In the genomic region with DNA sequence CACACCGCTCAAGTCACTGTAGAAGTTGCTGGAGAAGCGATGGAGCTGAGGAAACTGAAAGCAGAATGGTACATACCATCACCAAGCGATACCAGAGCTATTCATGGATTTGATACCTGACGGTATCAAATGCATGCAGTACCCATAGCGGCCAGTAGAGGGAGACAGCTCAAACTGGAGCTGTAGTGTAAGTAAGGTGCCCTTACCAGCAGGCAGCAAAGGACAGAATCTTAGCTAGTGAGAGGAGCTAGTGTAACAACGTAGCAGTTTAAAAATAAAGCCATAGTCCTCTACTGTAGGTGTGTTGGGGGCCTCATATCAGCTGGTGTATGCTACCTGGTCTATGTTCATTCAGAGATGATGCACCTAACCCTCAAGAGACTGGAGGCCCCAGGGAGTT, we compare ENCODE assay signal across 8 mouse cellular contexts. TPM values are rescaled to one million over a fixed set of nuclear protein-coding genes. Genes with fewer than 3 reads are reported as not detected.
A peak's percentile ranks its signal among the peaks of the same experiment; 100 is the strongest.
DNase-seq lines count a peak whose midpoint lies in the region; ATAC-seq and TF ChIP-seq lines count a peak whose summit lies in the region.

No protein-coding gene starts in this region.

- TF ChIP-seq EP300 in heart, adult 2 months (IDR thresholded peaks at IDR 0.05; ENCODE audit: insufficient read depth, low read depth, low read length) = no peak

- peak; percentile 41 to 70 for DNase-seq in heart, adult 2 months
- no peak for DNase-seq in heart, embryonic 10.5 days (ENCODE audit: low spot score)
- peak; percentile 34 for DNase-seq in cerebellum, adult 11-12 months
- peak; percentile 60 to 63 for DNase-seq in frontal cortex, postnatal 25 days (ENCODE audit: low spot score in 2 of 2)
- DNase-seq in left cerebral cortex, adult 8-10 months (ENCODE audit: low spot score in 2 of 2) = peak; percentile 26 to 53
- DNase-seq in midbrain, embryonic 11.5 days (ENCODE audit: low spot score, missing footprints) = peak; percentile 98
- DNase-seq in spleen, adult 2 months (ENCODE audit: low read depth in 1 of 2, low spot score in 2 of 2) = peak; percentile 44 to 57

- peak; percentile 91 for ATAC-seq in inflammation-experienced regulatory T-cells, adult 6 months
- peak; percentile 54; the same call in 1 of the 2 replicates for ATAC-seq in midbrain, embryonic 11.5 days (ENCODE audit: low FRiP score)

- H3K4me1 ChIP-seq in heart, adult 2 months (ENCODE audit: control insufficient read depth, insufficient read depth, low read length) = 0 out of 2 replicates have a peak, but pooled peaks cover 1% of the 10 kb centered on the region
- no peaks in the 10 kb centered on the region for H3K4me1 ChIP-seq in heart, embryonic 10.5 days
- no peaks in the 10 kb centered on the region; the same call in 1 of the 2 replicates for H3K4me1 ChIP-seq in midbrain, embryonic 11.5 days (ENCODE audit: control insufficient read depth, insufficient read depth, low read length)
- no peaks in the 10 kb centered on the region for H3K4me1 ChIP-seq in spleen, adult 2 months (ENCODE audit: control insufficient read depth, insufficient read depth, insufficient read length)

- H3K9me3 ChIP-seq in heart, embryonic 10.5 days = no peaks in the 10 kb centered on the region
- H3K9me3 ChIP-seq in midbrain, embryonic 11.5 days (ENCODE audit: control insufficient read depth, low read length) = no peaks in the 10 kb centered on the region

- H3K27ac ChIP-seq in heart, adult 2 months = no peak overlapping the region
- no peak overlapping the region for H3K27ac ChIP-seq in heart, embryonic 10.5 days
- no peak overlapping the region for H3K27ac ChIP-seq in midbrain, embryonic 11.5 days (ENCODE audit: low read depth, low read length)
- H3K27ac ChIP-seq in spleen, adult 2 months (ENCODE audit: insufficient read depth, low read length) = no peak overlapping the region

- no peak overlapping the region for H3K4me3 ChIP-seq in heart, adult 2 months
- no peak overlapping the region for H3K4me3 ChIP-seq in heart, embryonic 10.5 days
- H3K4me3 ChIP-seq in midbrain, embryonic 11.5 days (ENCODE audit: low read depth, low read length) = no peak overlapping the region
- no peak overlapping the region for H3K4me3 ChIP-seq in spleen, adult 2 months (ENCODE audit: extremely low read depth, insufficient read depth, insufficient read length)

- H3K9ac ChIP-seq in heart, adult 2 months (ENCODE audit: low read depth, low read length) = no peak overlapping the region
- no peak overlapping the region for H3K9ac ChIP-seq in midbrain, embryonic 11.5 days (ENCODE audit: low read length)

- WGBS in heart, adult 2 months = 11% methylated on average over 6 of the region's 6 CpGs
- WGBS in heart, embryonic 10.5 days = 12% methylated on average over 6 of the region's 6 CpGs
- WGBS in midbrain, embryonic 11.5 days = 18% methylated on average over 6 of the region's 6 CpGs
- WGBS in spleen, adult 2 months = 11% methylated on average over 6 of the region's 6 CpGs

- intact Hi-C loops in heart, adult 2 months (cut with DNase I) = no loop called here

- H3K79me2 ChIP-seq in heart, adult 2 months (replicated peaks; ENCODE audit: control insufficient read depth, insufficient read depth, low read length) = no peaks in the 10 kb centered on the region

- no peak; the same call in 1 of the 2 replicates for TF ChIP-seq CTCF in heart, adult 2 months (IDR thresholded peaks at IDR 0.05)
- peak; percentile 59; the same call in 1 of the 2 replicates for TF ChIP-seq CTCF in spleen, adult 2 months (IDR thresholded peaks at IDR 0.05; ENCODE audit: extremely low read depth, insufficient read depth, insufficient read length, insufficient replicate concordance)

- H3K36me3 ChIP-seq in heart, adult 2 months (ENCODE audit: control insufficient read depth, insufficient read depth, low read length) = no peaks in the 10 kb centered on the region
- H3K36me3 ChIP-seq in heart, embryonic 10.5 days = peaks cover 3% of the 10 kb centered on the region; the same call in 1 of the 2 replicates
- no peaks in the 10 kb centered on the region for H3K36me3 ChIP-seq in midbrain, embryonic 11.5 days (ENCODE audit: control insufficient read depth, insufficient read depth, low read length)
- no peaks in the 10 kb centered on the region for H3K36me3 ChIP-seq in spleen, adult 2 months (ENCODE audit: control insufficient read depth, insufficient read depth, low read length)

- no peaks in the 10 kb centered on the region for H3K27me3 ChIP-seq in heart, adult 2 months (ENCODE audit: control insufficient read depth, insufficient read depth, low read length)
- no peaks in the 10 kb centered on the region for H3K27me3 ChIP-seq in heart, embryonic 10.5 days (ENCODE audit: insufficient read depth, poor library complexity, severe bottlenecking)
- H3K27me3 ChIP-seq in midbrain, embryonic 11.5 days (ENCODE audit: control insufficient read depth, insufficient read depth, low read length) = no peaks in the 10 kb centered on the region
- no peaks in the 10 kb centered on the region for H3K27me3 ChIP-seq in spleen, adult 2 months (ENCODE audit: control insufficient read depth, insufficient read depth, low read length)

- TF ChIP-seq POLR2A in heart, adult 2 months (IDR thresholded peaks at IDR 0.05; ENCODE audit: insufficient read depth, low read depth, low read length) = no peak
- no peak for TF ChIP-seq POLR2A in spleen, adult 2 months (IDR thresholded peaks at IDR 0.05; ENCODE audit: low read depth, low read length)

- no peak overlapping the region for H3K4me2 ChIP-seq in midbrain, embryonic 11.5 days

RNA-seq across cellular contexts. Expression of a gene that starts 12.0 kb away (rescaled TPM):
- total RNA-seq in heart, adult 2 months (2021) = 1 to 10 TPM; 2.3 to 2.4 TPM
- polyA plus RNA-seq in heart, adult 2 months (2012; rRNA removed) = 1.4 and 2.1 TPM in 2 replicates
- 0.26 and 0.37 TPM in 2 replicates for polyA plus RNA-seq in heart, embryonic 10.5 days (2016; fragmentation: Nextera tagmentation; extraction: Ambion mirVana)
- polyA plus RNA-seq in inflammation-experienced regulatory T-cells, adult 6 months (2017; shearing (Covaris generic)) = 10 to 100 TPM; 14.4 to 16.6 (median 15.7) TPM
- 1 to 10 TPM; 7.4 to 9.7 (median 8.2) TPM for total RNA-seq in left cerebral cortex, adult 8-10 months (2022)
- 2.4 and 2.9 TPM in 2 replicates for polyA plus RNA-seq in midbrain, embryonic 11.5 days (2014; fragmentation: Nextera tagmentation; extraction: Ambion mirVana)
- 2.0 and 2.1 TPM in 2 replicates for polyA plus RNA-seq in spleen, adult 2 months (2012; rRNA removed)

RNA-seq across cellular contexts. Expression of a gene that starts 36.8 kb away (rescaled TPM):
- total RNA-seq in heart, adult 2 months (2021) = not detected
- polyA plus RNA-seq in heart, adult 2 months (2012; rRNA removed) = 0.06 TPM in 1 of 2 replicates, not detected in the other
- not detected in 2 replicates for polyA plus RNA-seq in heart, embryonic 10.5 days (2016; fragmentation: Nextera tagmentation; extraction: Ambion mirVana)
- polyA plus RNA-seq in inflammation-experienced regulatory T-cells, adult 6 months (2017; shearing (Covaris generic)) = not detected
- total RNA-seq in left cerebral cortex, adult 8-10 months (2022) = under 1 TPM in 1 of 4 experiments, not detected in 3; 0.13 TPM
- polyA plus RNA-seq in midbrain, embryonic 11.5 days (2014; fragmentation: Nextera tagmentation; extraction: Ambion mirVana) = 0.08 TPM in 1 of 2 replicates, not detected in the other
- not detected in 2 replicates for polyA plus RNA-seq in spleen, adult 2 months (2012; rRNA removed)

RNA-seq across cellular contexts. Expression of a gene that starts 37.1 kb away (rescaled TPM):
- 1 to 10 TPM; 4.0 to 4.1 TPM for total RNA-seq in heart, adult 2 months (2021)
- 2.2 and 2.4 TPM in 2 replicates for polyA plus RNA-seq in heart, adult 2 months (2012; rRNA removed)
- 7.7 and 8.8 TPM in 2 replicates for polyA plus RNA-seq in heart, embryonic 10.5 days (2016; fragmentation: Nextera tagmentation; extraction: Ambion mirVana)
- polyA plus RNA-seq in inflammation-experienced regulatory T-cells, adult 6 months (2017; shearing (Covaris generic)) = not detected
- total RNA-seq in left cerebral cortex, adult 8-10 months (2022) = 10 to 100 TPM; 20.6 to 24.4 (median 22.1) TPM
- polyA plus RNA-seq in midbrain, embryonic 11.5 days (2014; fragmentation: Nextera tagmentation; extraction: Ambion mirVana) = 8.1 and 9.8 TPM in 2 replicates
- 2.1 and 2.3 TPM in 2 replicates for polyA plus RNA-seq in spleen, adult 2 months (2012; rRNA removed)

RNA-seq across cellular contexts. Expression of a gene that starts 50.4 kb away (rescaled TPM):
- total RNA-seq in heart, adult 2 months (2021) = not detected
- 0.04 TPM in 1 of 2 replicates, not detected in the other for polyA plus RNA-seq in heart, adult 2 months (2012; rRNA removed)
- not detected in 2 replicates for polyA plus RNA-seq in heart, embryonic 10.5 days (2016; fragmentation: Nextera tagmentation; extraction: Ambion mirVana)
- under 1 TPM in 2 of 3 experiments, not detected in 1; 0.13 to 0.34 TPM for polyA plus RNA-seq in inflammation-experienced regulatory T-cells, adult 6 months (2017; shearing (Covaris generic))
- under 1 TPM in 1 of 4 experiments, not detected in 3; 0.09 TPM for total RNA-seq in left cerebral cortex, adult 8-10 months (2022)
- polyA plus RNA-seq in midbrain, embryonic 11.5 days (2014; fragmentation: Nextera tagmentation; extraction: Ambion mirVana) = 0.03 TPM in 1 of 2 replicates, not detected in the other
- polyA plus RNA-seq in spleen, adult 2 months (2012; rRNA removed) = 0.02 TPM in 2 replicates
